ENCODE assay signal across 8 mouse cellular contexts in the genomic region with DNA sequence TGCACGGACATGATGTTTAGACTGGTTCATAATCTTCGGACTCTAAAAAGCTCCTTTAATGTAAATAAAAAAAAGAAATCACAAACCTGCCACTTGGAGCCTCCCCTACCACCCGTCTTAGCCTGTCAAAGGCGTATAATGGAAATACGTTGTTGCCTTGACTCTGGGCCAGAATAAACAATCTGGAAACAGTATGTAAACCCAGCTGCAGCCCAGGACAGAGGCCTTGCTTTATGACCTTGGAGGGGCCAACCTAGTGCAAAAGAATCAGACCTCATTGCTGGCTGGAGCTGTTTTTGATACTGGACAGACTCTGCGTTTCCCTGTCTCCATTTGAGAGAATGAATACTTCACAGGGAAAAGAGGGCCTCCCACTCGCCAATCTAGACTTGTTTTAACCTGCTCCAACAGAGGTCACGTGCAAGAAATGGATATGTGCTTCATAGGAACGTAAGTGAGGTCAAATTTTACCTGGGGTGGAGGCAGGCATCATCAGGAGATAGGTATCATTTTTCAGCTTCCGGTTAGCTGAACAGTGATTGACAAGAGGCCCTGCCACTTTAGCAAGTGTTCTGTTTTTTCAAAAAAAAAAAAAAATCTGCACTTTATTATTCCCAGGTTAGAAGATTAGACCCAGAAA.
A peak's percentile ranks its signal among the peaks of the same experiment; 100 is the strongest.
DNase-seq lines count a peak whose midpoint lies in the region; ATAC-seq lines count a peak whose summit lies in the region.

No protein-coding gene starts in this region.

- peak; percentile 18 to 66 for DNase-seq in adrenal gland, adult (ENCODE audit: inconsistent age in 2 of 2, low spot score in 1 of 2)
- no peak for DNase-seq in adrenal gland, postnatal 25 days
- DNase-seq in liver, embryonic 13.5 days = no peak
- DNase-seq in neural tube, embryonic 11.5 days (ENCODE audit: low spot score) = no peak
- no peak for DNase-seq in cerebellum, adult 11-12 months

- H3K9me3 ChIP-seq in liver, embryonic 13.5 days (replicated peaks) = no peaks in the 10 kb centered on the region
- no peaks in the 10 kb centered on the region for H3K9me3 ChIP-seq in liver, embryonic 12.5 days (replicated peaks)
- no peaks in the 10 kb centered on the region for H3K9me3 ChIP-seq in embryonic facial prominence, embryonic 13.5 days
- no peaks in the 10 kb centered on the region for H3K9me3 ChIP-seq in neural tube, embryonic 11.5 days (ENCODE audit: control insufficient read depth, low read length)

- WGBS in liver, embryonic 13.5 days (ENCODE audit: insufficient replicate concordance) = 57% methylated on average over 10 of the region's 10 CpGs
- WGBS in liver, embryonic 12.5 days (ENCODE audit: insufficient replicate concordance) = 57% methylated on average over 10 of the region's 10 CpGs
- 34% methylated on average over 10 of the region's 10 CpGs for WGBS in embryonic facial prominence, embryonic 13.5 days
- 50% methylated on average over 10 of the region's 10 CpGs for WGBS in neural tube, embryonic 11.5 days

- H3K27ac ChIP-seq in liver, embryonic 13.5 days = no peak overlapping the region
- H3K27ac ChIP-seq in liver, embryonic 12.5 days = no peak overlapping the region
- no peak overlapping the region for H3K27ac ChIP-seq in embryonic facial prominence, embryonic 13.5 days
- 0 out of 2 replicates have a peak overlapping the region, but pooled peaks have one; percentile 15 for H3K27ac ChIP-seq in neural tube, embryonic 11.5 days (ENCODE audit: low read depth, low read length)

- H3K36me3 ChIP-seq in liver, embryonic 13.5 days = no peaks in the 10 kb centered on the region
- no peaks in the 10 kb centered on the region for H3K36me3 ChIP-seq in liver, embryonic 12.5 days
- H3K36me3 ChIP-seq in embryonic facial prominence, embryonic 13.5 days = no peaks in the 10 kb centered on the region
- no peaks in the 10 kb centered on the region for H3K36me3 ChIP-seq in neural tube, embryonic 11.5 days (ENCODE audit: control insufficient read depth, insufficient read depth, low read length)

- H3K4me2 ChIP-seq in liver, embryonic 13.5 days = peak overlapping the region; percentile 22; the same call in 1 of the 2 replicates
- no peak overlapping the region for H3K4me2 ChIP-seq in liver, embryonic 12.5 days
- H3K4me2 ChIP-seq in embryonic facial prominence, embryonic 13.5 days = peak overlapping the region; percentile 5; the same call in 1 of the 2 replicates
- H3K4me2 ChIP-seq in neural tube, embryonic 11.5 days (ENCODE audit: low read depth) = 0 out of 2 replicates have a peak overlapping the region, but pooled peaks have one; percentile 24

- H3K27me3 ChIP-seq in liver, embryonic 13.5 days = no peaks in the 10 kb centered on the region
- no peaks in the 10 kb centered on the region for H3K27me3 ChIP-seq in liver, embryonic 12.5 days (replicated peaks)
- no peaks in the 10 kb centered on the region for H3K27me3 ChIP-seq in embryonic facial prominence, embryonic 13.5 days
- H3K27me3 ChIP-seq in neural tube, embryonic 11.5 days (ENCODE audit: control insufficient read depth, insufficient read depth, low read length) = no peaks in the 10 kb centered on the region

- peaks cover 8% of the 10 kb centered on the region for H3K4me1 ChIP-seq in liver, embryonic 13.5 days (replicated peaks)
- 0 out of 2 replicates have a peak, but pooled peaks cover 4% of the 10 kb centered on the region for H3K4me1 ChIP-seq in liver, embryonic 12.5 days
- peaks cover 42% of the 10 kb centered on the region for H3K4me1 ChIP-seq in embryonic facial prominence, embryonic 13.5 days
- peaks cover 16% of the 10 kb centered on the region for H3K4me1 ChIP-seq in neural tube, embryonic 11.5 days (ENCODE audit: control insufficient read depth, insufficient read depth, low read length)

- no peak overlapping the region for H3K9ac ChIP-seq in liver, embryonic 13.5 days
- H3K9ac ChIP-seq in liver, embryonic 12.5 days = no peak overlapping the region
- no peak overlapping the region for H3K9ac ChIP-seq in embryonic facial prominence, embryonic 13.5 days
- no peak overlapping the region for H3K9ac ChIP-seq in neural tube, embryonic 11.5 days (ENCODE audit: low read length)

- no peak overlapping the region for H3K4me3 ChIP-seq in liver, embryonic 13.5 days (replicated peaks)
- no peak overlapping the region for H3K4me3 ChIP-seq in liver, embryonic 12.5 days
- H3K4me3 ChIP-seq in embryonic facial prominence, embryonic 13.5 days = no peak overlapping the region
- no peak overlapping the region for H3K4me3 ChIP-seq in neural tube, embryonic 11.5 days (ENCODE audit: low read depth, low read length)

- ATAC-seq in liver, embryonic 13.5 days (ENCODE audit: low read depth) = no peak
- no peak for ATAC-seq in liver, embryonic 12.5 days
- ATAC-seq in embryonic facial prominence, embryonic 13.5 days (ENCODE audit: insufficient number of reproducible peaks, insufficient read depth, low FRiP score, low TSS enrichment, low read depth) = no peak; the same call in 1 of the 2 replicates
- ATAC-seq in neural tube, embryonic 11.5 days (ENCODE audit: insufficient read depth, low FRiP score, low TSS enrichment) = no peak
- no peak for ATAC-seq in erythroid progenitor cell, adult 5-6 weeks (replicated peaks; ENCODE audit: low FRiP score, poor library complexity, severe bottlenecking)

Comparison
In these comparisons a context has a peak if more than half of its experiments do, and no peak if none do; other contexts are left out.
1. DNase-seq: peak in adrenal gland, adult (2 of 2); none in adrenal gland, postnatal 25 days (single experiment), liver, embryonic 13.5 days (single experiment), neural tube, embryonic 11.5 days (single experiment) and cerebellum, adult 11-12 months (single experiment).